Mouse (Mus musculus): Measurements from ENCODE around the gene Dcun1d4. TPM values are rescaled to one million over a fixed set of nuclear protein-coding genes. Genes with fewer than 3 reads are reported as not detected.

Dcun1d4 gene
- polyA plus RNA-seq, 1 experiment: 3.9 TPM

- DNase-seq (ENCODE audit: low read depth, low spot score): no peak
- WGBS: 53% methylated on average over 6 of the region's 6 CpGs
Observed at GRCm38 (mm10) chr5:73539848-73540510, 59.2 kb downstream of the Dcun1d4 start.

DNA sequence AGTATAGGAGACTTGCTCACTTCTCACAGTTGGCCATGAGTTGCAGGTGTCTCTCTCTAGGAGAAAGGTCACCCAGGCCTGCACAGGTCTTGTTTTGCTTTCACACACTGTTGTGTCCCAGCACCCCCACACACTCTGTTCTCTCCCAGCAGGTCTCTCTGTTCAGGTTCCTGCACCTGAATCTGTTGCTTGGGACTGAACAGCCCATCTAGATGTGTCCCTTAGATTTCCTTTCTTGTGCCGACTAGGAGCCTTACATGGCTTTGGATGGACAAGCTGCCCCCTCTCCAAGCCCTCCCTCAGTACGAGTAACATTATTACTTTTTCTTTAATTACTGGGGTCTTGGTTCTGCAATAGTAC lies 59.7 kb downstream of the Dcun1d4 start:
- DNase-seq (ENCODE audit: low read depth, low spot score): no peak
- WGBS: 93% methylated on average over 2 of the region's 2 CpGs

GRCm38 (mm10) chr5:73544111-73544753 lies 63.4 kb downstream of the Dcun1d4 start:
- WGBS: 17% methylated on average over 10 of the region's 10 CpGs
- no peak for DNase-seq (ENCODE audit: low read depth, low spot score)

DNA sequence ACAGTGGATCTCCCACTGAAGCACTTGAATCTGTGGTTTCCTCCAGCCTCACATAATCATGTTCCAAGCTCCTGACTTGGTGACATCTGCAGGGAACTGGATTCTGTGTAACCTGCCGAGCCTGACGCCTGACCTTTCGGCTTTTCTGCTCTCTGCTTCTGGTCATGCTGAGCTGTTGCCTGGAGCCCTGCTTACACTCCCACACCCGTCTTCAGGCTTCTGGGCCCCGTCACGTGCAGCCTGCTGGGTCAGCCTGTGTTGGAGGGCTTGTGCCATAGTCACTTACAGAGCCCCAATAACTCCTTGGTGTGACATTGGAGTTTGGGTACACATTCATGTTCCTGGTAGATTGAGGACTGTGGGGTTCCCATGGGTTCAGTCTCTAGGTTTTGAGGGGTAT lies 64.8 kb downstream of the Dcun1d4 start:
- no peak for DNase-seq (ENCODE audit: low read depth, low spot score)
- 92% methylated on average over 6 of the region's 6 CpGs for WGBS

GRCm38 (mm10) chr5:73547252-73547651 lies 66.5 kb downstream of the Dcun1d4 start:
- 90% methylated on average over 7 of the region's 7 CpGs for WGBS
- no peak for DNase-seq (ENCODE audit: low read depth, low spot score)

- DNase-seq (ENCODE audit: low read depth, low spot score): no peak
- 69% methylated on average over 7 of the region's 7 CpGs for WGBS
Observed at GRCm38 (mm10) chr5:73548237-73548636, 67.4 kb downstream of the Dcun1d4 start.

DNA sequence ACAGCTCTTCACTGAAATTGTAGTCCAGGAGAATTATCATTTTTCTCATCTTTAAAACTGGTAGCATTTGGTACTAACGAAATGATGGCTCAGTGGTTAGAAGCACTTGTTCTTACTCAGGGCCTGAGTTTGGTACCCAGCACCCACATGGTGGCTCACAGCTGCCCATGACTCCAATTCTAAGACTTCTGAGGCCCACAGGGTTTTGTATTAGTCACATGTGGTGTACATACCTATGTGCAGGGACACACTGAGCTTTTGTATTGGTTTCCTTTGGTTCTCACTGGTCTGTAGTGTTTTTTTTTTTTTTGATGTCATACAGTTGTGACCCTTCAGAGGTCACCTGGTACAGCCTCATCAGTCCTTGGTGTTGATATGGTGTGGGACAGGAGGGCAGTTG lies 68.0 kb downstream of the Dcun1d4 start:
- 98% methylated on average over 1 of the region's 1 CpGs for WGBS

GRCm38 (mm10) chr5:73551836-73552235 lies 71.0 kb downstream of the Dcun1d4 start:
- 68% methylated on average over 5 of the region's 5 CpGs for WGBS
- DNase-seq (ENCODE audit: low read depth, low spot score): no peak

More for the DNA sequence above, 68.0 kb downstream of the Dcun1d4 start:
- no peak for DNase-seq (ENCODE audit: low read depth, low spot score)

DNA sequence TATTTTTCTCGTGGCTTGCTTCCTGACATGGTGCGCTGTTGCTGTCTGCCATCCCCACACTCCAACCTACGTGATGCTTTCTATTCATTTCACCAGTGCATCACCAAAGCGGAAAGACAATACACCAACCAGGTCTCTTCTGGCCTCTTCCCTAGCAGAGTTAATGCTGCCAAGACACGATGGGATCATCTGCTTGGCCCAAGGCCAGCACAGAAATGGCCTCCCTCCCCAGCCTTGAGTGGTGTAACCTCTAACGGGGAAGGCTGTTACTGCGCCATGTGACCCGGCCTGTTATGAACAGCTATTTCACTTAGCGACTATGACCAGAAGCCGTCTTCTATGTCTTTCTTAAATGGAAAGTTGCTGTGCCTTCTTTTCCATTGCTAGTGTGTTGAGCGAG lies 73.1 kb downstream of the Dcun1d4 start:
- DNase-seq (ENCODE audit: low read depth, low spot score): no peak
- 88% methylated on average over 11 of the region's 11 CpGs for WGBS

- DNase-seq (ENCODE audit: low read depth, low spot score): no peak
- 70% methylated on average over 8 of the region's 8 CpGs for WGBS
Observed at GRCm38 (mm10) chr5:73555096-73555852, 74.5 kb downstream of the Dcun1d4 start.

- no peak for DNase-seq (ENCODE audit: low read depth, low spot score)
- WGBS: 41% methylated on average over 12 of the region's 12 CpGs
Observed at GRCm38 (mm10) chr5:73556733-73557425, 76.1 kb downstream of the Dcun1d4 start.

GRCm38 (mm10) chr5:73558756-73559155 lies 78.0 kb downstream of the Dcun1d4 start:
- no peak for DNase-seq (ENCODE audit: low read depth, low spot score)
- WGBS: 88% methylated on average over 6 of the region's 6 CpGs

DNA sequence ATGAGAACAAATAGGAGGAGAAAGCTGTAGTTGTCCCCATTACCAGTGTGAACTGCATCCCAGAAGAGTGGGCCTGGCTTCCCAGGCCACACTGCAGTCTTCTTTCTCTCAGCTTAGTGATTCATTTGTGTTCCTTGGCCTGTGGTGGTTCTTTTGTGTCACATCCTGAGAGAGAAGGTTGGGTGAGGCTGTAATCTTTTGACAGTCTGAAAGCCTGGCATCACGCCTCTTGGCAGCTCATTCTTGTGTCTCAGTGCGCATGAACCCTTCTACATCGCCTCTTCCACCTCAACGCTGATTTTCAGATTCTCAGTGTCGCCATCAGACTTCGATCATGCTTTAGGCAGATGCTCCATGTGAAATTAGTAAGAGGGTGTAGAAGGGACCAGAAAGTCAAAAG lies 83.2 kb downstream of the Dcun1d4 start:
- WGBS: 76% methylated on average over 6 of the region's 6 CpGs
- DNase-seq (ENCODE audit: low read depth, low spot score): no peak

GRCm38 (mm10) chr5:73566119-73566518 lies 85.3 kb downstream of the Dcun1d4 start:
- 21% methylated on average over 5 of the region's 5 CpGs for WGBS

GRCm38 (mm10) chr5:73566892-73567291 lies 86.1 kb downstream of the Dcun1d4 start:
- DNase-seq (ENCODE audit: low read depth, low spot score): peak; percentile 82
- 8% methylated on average over 4 of the region's 4 CpGs for WGBS

More at GRCm38 (mm10) chr5:73566119-73566518, 85.3 kb downstream of the Dcun1d4 start:
- DNase-seq (ENCODE audit: low read depth, low spot score): peak; percentile 89

DNA sequence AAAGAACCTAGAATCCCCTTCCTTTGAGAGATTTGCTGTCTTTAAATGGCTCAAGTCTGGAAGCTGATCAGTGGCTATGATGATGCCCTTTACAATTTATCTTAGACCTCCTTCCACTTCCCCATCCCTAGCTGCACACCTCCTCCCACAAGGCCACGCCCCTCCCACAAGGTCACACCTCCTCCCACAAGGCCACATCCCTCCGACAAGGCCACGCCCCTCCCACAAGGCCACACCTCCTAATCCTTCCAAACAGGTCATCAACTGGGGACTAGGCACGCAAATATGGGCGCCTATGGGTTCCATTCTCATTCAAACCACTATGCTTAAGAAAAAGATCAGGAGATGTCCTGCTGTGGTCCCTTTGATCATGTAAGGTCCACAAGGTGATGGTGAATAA lies 88.4 kb downstream of the Dcun1d4 start:
- DNase-seq (ENCODE audit: low read depth, low spot score): no peak
- whole genome bisulfite sequencing: 76% methylated on average over 5 of the region's 5 CpGs

- 37% methylated on average over 6 of the region's 6 CpGs for WGBS
- no peak for DNase-seq (ENCODE audit: low read depth, low spot score)
Observed at GRCm38 (mm10) chr5:73571395-73572156, 90.8 kb downstream of the Dcun1d4 start.

DNA sequence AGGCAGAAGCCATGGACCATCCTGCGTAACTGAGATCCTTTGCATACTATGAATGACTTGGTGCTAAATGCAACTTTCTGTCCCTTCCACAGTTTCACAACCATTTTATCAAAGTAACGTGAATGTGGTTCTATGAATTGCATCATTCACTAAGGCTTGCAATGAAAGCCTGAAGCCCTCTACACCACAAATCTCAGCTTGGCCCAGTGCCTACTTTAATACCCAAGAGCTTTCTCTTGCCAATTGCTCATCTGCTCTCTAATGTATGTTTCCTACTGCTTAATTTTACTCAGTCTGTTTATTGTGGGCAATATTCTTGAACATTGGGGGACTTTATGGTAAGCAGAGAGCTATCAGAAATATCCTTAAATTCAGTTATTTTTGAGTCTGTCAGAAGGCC lies 92.0 kb downstream of the Dcun1d4 start:
- no peak for DNase-seq (ENCODE audit: low read depth, low spot score)
- 84% methylated on average over 2 of the region's 2 CpGs for WGBS

- WGBS: 87% methylated on average over 7 of the region's 7 CpGs
- no peak for DNase-seq (ENCODE audit: low read depth, low spot score)
Observed at GRCm38 (mm10) chr5:73573789-73574188, 93.0 kb downstream of the Dcun1d4 start.
